ENCODE assay signal across 22 mouse cellular contexts in genomic region chr15:92997933-92998332, GRCm38 (mm10).
"Had no signal": no experiment of that assay in that cellular context is flagged by ENCODE, and none has a peak within 500 bp of the region (broad histone marks: within the 10 kb centered on the region; RNA-seq: fewer than 3 reads in every experiment).

No protein-coding gene starts in this region.

- DNase-seq: kidney, adult 18-20 months; kidney, adult 9 months; kidney, postnatal 14 days; kidney, postnatal 4 days; layer of hippocampus, adult 9-11 months; lung, adult 18-20 months; lung, postnatal 10 days; lung, postnatal 4 days; retina, postnatal 1 day; right cerebral cortex, postnatal 25 days; spleen, adult 18-20 months; thymus, postnatal 25 days had no signal

- H3K27ac ChIP-seq: layer of hippocampus, adult 2 months; limb, embryonic 10.5 days; limb, embryonic 13.5 days; lung, embryonic 15.5 days; midbrain, embryonic 10.5 days; midbrain, embryonic 13.5 days; neural tube, embryonic 13.5 days; stomach, embryonic 15.5 days had no signal

- H3K27me3 ChIP-seq: lung, embryonic 15.5 days; midbrain, embryonic 13.5 days; neural tube, embryonic 13.5 days; stomach, embryonic 15.5 days had no signal

- H3K36me3 ChIP-seq: limb, embryonic 10.5 days; limb, embryonic 13.5 days; lung, embryonic 15.5 days; midbrain, embryonic 10.5 days; midbrain, embryonic 13.5 days; neural tube, embryonic 13.5 days; stomach, embryonic 15.5 days had no signal

- H3K9ac ChIP-seq: limb, embryonic 13.5 days; lung, embryonic 15.5 days; midbrain, embryonic 13.5 days; neural tube, embryonic 13.5 days; stomach, embryonic 15.5 days had no signal

- H3K9me3 ChIP-seq: limb, embryonic 10.5 days; limb, embryonic 13.5 days; lung, embryonic 15.5 days; midbrain, embryonic 10.5 days; midbrain, embryonic 13.5 days; neural tube, embryonic 13.5 days; stomach, embryonic 15.5 days had no signal

- ATAC-seq: midbrain, embryonic 13.5 days; midbrain, embryonic 16.5 days had no signal

- H3K4me2 ChIP-seq: limb, embryonic 13.5 days; lung, embryonic 15.5 days; midbrain, embryonic 13.5 days; neural tube, embryonic 13.5 days; stomach, embryonic 15.5 days had no signal

- H3K4me3 ChIP-seq: layer of hippocampus, adult 2 months; limb, embryonic 10.5 days; limb, embryonic 13.5 days; lung, embryonic 15.5 days; midbrain, embryonic 10.5 days; midbrain, embryonic 13.5 days; myocyte; neural tube, embryonic 13.5 days; stomach, embryonic 15.5 days had no signal
